Mouse (Mus musculus): ENCODE data around the gene Rnf121. TPM values are rescaled to one million over a fixed set of nuclear protein-coding genes. Genes with fewer than 3 reads are reported as not detected.
"Not testable (repeated sequence)": the region's sequence is repeated elsewhere in the genome, so short reads cannot be mapped to it uniquely, and the experiment has no call there.

Rnf121 gene
- polyA plus RNA-seq, 1 experiment from 2014 or later, result 17.9 TPM

DNA sequence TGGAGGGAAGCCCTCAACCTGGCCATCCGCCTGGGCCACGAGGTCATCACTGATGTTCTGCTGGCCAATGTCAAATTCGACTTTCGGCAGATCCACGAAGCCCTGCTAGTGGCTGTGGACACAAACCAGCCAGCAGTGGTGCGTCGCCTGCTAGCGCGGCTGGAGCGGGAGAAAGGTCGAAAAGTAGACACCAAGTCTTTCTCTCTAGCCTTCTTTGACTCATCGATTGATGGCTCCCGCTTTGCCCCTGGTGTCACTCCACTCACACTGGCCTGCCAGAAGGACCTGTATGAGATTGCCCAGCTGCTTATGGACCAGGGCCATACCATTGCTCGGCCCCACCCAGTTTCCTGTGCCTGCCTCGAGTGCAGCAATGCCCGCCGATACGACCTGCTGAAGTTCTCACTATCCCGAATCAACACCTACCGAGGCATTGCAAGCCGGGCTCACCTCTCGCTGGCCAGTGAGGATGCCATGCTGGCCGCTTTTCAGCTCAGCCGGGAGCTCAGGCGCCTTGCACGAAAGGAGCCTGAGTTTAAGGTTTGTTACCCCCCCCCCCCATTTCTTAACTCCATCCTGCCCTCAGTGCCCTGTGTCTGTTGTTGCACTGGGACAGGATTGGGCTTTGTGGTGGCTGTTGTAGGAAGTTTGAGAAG is 18.9 kb upstream of the Rnf121 start:
- no peak overlapping the region for H3K4me3 ChIP-seq (ENCODE audit: inconsistent target)
- H3K27ac ChIP-seq, result no peak overlapping the region
- H3K79me2 ChIP-seq (ENCODE audit: inconsistent target), result no peaks in the 10 kb centered on the region
- peaks cover 23% of the 10 kb centered on the region for H3K36me3 ChIP-seq (ENCODE audit: inconsistent target)
- 94% methylated on average over 26 of the region's 26 CpGs for WGBS (ENCODE audit: missing documents)

DNA sequence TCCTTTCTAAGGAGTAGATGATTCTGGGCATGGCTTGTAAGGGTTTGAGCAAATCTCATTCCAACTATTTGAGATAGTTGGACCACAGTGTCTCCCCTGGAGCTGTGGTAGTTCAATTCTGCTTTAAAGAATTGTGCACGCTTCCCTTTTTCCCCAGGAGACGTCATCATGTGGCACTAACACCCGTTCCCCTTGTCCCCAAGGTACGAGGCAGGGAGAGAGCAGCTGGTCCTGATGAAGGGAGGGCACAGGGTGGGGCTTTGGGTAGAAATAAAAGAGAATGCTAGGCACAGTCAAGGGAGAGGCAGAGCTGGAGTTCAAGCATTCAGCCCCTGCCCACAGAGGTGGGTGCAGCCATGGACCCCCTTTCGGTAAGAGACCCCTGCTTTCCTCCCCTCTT is 17.5 kb upstream of the Rnf121 start, which contains the start of gene Trpc2:
Gene Trpc2 (plus strand): TSS at position 301 of the 400 bp plus-strand sequence.
- no peaks in the 10 kb centered on the region for H3K79me2 ChIP-seq (ENCODE audit: inconsistent target)
- WGBS (ENCODE audit: missing documents), result 80% methylated on average over 5 of the region's 5 CpGs
- no peak within 1 kb of the TSS for H3K4me3 ChIP-seq (ENCODE audit: inconsistent target)
- H3K36me3 ChIP-seq (ENCODE audit: inconsistent target), result peaks cover 28% of the 10 kb centered on the region
- no peak within 1 kb of the TSS for H3K27ac ChIP-seq

DNA sequence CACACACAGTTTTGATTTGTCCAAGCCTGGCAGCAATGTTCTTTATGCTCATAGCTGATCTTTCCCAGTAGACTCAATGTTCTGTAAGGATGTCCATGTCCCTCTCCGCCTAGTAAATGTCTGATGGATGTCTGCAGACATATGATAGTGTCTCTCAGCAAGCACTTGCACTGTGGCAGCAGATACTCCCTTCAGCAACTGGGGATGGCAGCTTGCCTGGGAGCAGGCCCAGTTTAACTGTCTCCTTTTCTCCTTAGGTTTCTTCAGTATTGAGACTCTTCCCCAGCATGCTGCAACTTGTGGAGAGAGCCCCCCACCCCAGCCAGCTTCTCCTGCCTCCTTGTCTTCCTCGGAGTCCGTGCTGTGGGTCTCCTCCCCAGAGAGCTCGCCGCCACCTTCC is 16.5 kb upstream of the Rnf121 start:
- Histone ChIP-seq H3K79me2 (ENCODE audit: inconsistent target) (no peaks in the 10 kb centered on the region), H3K36me3 (ENCODE audit: inconsistent target) (peaks cover 28% of the 10 kb centered on the region), H3K27ac (no peak overlapping the region), H3K4me3 (ENCODE audit: inconsistent target) (no peak overlapping the region)
- WGBS (ENCODE audit: missing documents), result 98% methylated on average over 5 of the region's 5 CpGs

DNA sequence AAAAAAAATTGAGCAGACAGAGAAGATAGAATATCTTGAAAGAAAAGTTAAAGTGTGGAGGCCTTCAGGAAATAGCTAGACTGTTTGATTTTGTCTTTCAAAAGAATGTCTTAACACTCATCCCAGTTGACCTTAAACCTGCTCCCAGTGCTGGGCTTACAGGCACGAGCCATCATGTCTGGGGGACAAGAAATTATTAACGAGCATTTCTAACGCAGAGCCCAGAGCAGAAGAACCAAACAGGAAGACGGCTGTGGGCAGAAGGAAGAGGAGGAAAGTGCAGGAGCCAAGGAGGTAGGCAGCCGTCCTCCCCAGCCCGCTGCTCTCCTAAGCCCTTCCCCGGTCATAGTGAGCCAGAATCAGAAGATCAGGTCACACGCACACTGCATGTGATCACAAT is 15.0 kb upstream of the Rnf121 start:
- Histone ChIP-seq H3K36me3 (ENCODE audit: inconsistent target) (peaks cover 35% of the 10 kb centered on the region), H3K79me2 (ENCODE audit: inconsistent target) (no peaks in the 10 kb centered on the region), H3K4me3 (ENCODE audit: inconsistent target) (no peak overlapping the region), H3K27ac (no peak overlapping the region)
- WGBS (ENCODE audit: missing documents), result 94% methylated on average over 8 of the region's 8 CpGs

DNA sequence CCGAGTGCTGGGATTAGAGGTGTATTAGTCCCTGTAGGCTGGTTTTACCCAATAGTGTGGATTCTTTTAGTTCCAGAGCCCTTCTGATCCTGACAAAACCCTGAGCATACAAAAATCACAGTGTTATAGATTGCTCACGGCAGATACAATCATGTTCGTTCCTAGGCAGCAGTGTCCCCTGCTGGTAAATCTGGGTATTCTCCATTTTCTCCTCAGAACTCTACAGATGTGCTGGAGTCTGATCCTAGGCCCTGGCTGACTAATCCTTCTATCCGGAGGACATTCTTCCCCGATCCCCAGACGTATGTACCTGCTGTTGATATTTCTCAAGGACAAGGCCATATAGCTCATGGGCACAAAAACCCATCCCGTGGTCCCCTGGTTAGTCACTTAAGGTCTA is 13.2 kb upstream of the Rnf121 start:
- peaks cover 38% of the 10 kb centered on the region for H3K36me3 ChIP-seq (ENCODE audit: inconsistent target)
- H3K79me2 ChIP-seq (ENCODE audit: inconsistent target), result no peaks in the 10 kb centered on the region
- no peak overlapping the region for H3K4me3 ChIP-seq (ENCODE audit: inconsistent target)
- 79% methylated on average over 7 of the region's 7 CpGs for WGBS (ENCODE audit: missing documents)
- no peak overlapping the region for H3K27ac ChIP-seq

DNA sequence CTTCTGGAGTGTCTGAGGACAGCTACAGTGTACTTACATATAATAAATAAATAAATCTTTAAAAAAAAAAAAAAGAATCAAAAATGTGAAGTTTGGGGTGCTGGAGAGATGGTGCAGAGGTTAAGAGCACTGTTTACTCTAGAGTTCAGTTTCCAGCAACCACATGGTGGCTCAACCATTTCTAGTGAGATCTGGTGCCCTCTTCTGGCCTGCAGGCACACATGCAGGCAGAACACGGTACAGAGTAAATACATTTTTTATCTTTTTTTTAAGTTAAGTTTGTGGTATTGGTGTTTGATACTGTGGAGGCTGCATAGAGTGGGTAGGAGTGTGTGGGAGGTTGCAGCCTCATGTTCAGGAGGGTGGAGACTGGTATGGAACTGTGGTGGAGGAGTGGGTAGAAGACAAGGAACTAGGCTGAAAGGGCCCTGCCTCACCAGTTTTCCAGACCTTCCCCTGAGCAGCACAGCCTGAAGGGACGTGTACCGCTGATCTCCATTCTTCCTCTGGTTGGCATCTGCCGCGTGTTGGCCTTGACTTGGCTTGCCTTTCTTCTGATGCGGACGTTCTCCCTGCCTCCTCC is 11.5 kb upstream of the Rnf121 start:
- H3K79me2 ChIP-seq (ENCODE audit: inconsistent target), result no peaks in the 10 kb centered on the region
- WGBS (ENCODE audit: missing documents), result 68% methylated on average over 6 of the region's 7 CpGs
- no peak overlapping the region for H3K27ac ChIP-seq
- no peak overlapping the region for H3K4me3 ChIP-seq (ENCODE audit: inconsistent target)
- H3K36me3 ChIP-seq (ENCODE audit: inconsistent target), result peaks cover 45% of the 10 kb centered on the region

DNA sequence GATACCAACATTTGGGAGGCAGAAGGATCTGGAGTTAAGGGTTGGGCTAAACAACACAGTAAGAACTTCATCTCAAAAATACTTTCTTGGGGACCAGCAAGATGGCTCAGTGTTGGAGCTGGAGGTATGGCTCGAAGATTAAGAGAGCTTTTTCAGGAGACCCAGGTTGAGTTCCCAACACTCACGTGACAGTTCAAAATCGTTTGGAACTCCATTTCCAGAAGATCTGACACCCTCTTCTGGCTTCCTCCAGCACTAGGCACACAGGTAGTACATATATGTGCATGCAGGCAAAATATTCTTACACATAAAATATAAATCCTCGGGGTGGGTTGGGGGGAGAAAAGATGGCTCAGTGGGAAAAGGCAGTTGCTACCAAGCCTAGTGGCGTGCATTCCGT is 1.1 kb upstream of the Rnf121 start:
- Histone ChIP-seq H3K4me3 (ENCODE audit: inconsistent target) (peak overlapping the region; percentile 86), H3K27ac (peak overlapping the region; percentile 78; the same call in 1 of the 2 replicates), H3K36me3 (ENCODE audit: inconsistent target) (no peaks in the 10 kb centered on the region), H3K79me2 (ENCODE audit: inconsistent target) (peaks cover 46% of the 10 kb centered on the region)
- WGBS (ENCODE audit: missing documents), result 71% methylated on average over 6 of the region's 6 CpGs

DNA sequence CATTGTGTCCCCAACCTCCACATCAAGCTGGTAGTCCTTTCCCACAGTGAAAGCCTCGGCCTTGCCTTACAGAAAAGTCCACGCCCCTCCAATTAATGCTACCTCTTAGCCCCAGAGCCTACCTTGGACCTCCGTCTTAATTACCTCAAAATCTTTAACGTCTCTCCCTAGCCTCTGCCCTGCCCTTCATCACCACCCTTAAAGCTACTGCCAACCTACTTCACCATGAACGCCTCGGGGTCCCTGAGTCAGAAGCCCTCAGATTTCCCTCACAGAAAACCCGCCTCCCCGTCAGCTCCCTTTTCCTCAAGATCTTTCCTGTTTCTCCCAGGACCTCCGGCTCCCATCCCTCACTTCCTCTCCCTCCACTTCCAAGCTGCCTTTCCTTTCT is 619 bp downstream of the Rnf121 start:
- Histone ChIP-seq H3K4me3 (ENCODE audit: inconsistent target) (peak overlapping the region; percentile 86), H3K36me3 (ENCODE audit: inconsistent target) (0 out of 2 replicates have a peak, but pooled peaks cover 1% of the 10 kb centered on the region), H3K27ac (peak overlapping the region; percentile 78), H3K79me2 (ENCODE audit: inconsistent target) (peaks cover 63% of the 10 kb centered on the region)
- WGBS (ENCODE audit: missing documents), result 4% methylated on average over 9 of the region's 9 CpGs

DNA sequence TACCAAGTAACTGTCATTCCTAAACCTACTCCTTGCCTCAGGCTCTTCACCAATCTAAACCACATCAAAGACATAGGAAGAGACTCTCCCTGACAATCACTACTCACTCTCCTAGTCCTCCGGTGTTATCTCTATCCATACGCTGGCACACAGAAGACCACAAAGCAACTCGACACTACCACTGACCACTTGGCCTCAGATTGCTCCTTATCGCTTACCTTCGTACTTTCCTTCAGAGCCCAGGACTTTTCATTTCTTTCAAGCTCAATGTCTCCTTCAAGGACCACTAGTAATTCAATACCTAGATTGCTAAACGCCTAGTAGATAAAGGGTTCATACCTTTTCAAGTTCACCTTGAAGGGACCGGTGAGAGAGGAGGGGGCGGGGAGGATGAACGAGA is 1.4 kb downstream of the Rnf121 start:
- Histone ChIP-seq H3K27ac (no peak overlapping the region), H3K36me3 (ENCODE audit: inconsistent target) (0 out of 2 replicates have a peak, but pooled peaks cover 7% of the 10 kb centered on the region), H3K4me3 (ENCODE audit: inconsistent target) (no peak overlapping the region; the same call in 1 of the 2 replicates), H3K79me2 (ENCODE audit: inconsistent target) (peaks cover 71% of the 10 kb centered on the region)
- WGBS (ENCODE audit: missing documents), result 85% methylated on average over 9 of the region's 9 CpGs

DNA sequence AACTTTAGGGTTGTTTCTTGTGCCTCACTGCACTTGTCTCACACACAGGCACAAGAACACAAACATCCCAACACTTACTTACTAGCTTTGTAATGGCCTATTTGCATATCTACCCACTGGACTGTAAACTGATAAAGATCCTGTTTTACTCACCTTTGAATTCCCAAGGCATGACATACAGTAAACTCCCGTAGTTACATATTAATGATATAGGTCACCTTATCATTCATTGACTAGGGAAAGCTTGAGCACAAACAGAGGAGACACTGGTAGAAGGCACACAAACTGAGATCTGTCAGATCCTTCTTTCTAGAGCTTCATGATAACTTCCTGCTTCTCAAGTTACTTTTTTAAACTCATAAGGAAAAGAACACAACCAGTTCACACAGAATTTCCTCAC is 3.1 kb downstream of the Rnf121 start:
- Histone ChIP-seq H3K4me3 (ENCODE audit: inconsistent target) (no peak overlapping the region), H3K36me3 (ENCODE audit: inconsistent target) (0 out of 2 replicates have a peak, but pooled peaks cover 7% of the 10 kb centered on the region), H3K79me2 (ENCODE audit: inconsistent target) (peaks cover 77% of the 10 kb centered on the region), H3K27ac (no peak overlapping the region)
- WGBS (ENCODE audit: missing documents), result 90% methylated on average over 1 of the region's 1 CpGs

DNA sequence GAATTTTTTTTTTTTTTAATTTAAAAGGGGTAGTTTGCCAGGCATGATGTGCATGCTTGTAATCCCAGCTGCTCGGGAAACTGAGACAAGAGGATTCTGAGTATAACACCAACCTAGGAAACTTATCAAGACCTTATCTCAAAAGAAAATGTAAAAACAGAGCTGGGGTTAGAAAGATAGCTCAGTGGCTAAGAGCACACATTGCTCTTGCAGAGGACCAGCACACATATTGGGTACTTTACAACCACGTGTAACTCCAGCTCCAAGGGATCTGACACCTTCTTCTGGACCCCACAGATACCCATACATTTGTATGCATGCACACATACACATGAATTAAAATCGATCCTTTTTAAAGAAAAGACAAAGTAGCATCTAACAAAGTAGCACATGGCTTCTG is 3.9 kb downstream of the Rnf121 start:
- H3K36me3 ChIP-seq (ENCODE audit: inconsistent target), result 0 out of 2 replicates have a peak, but pooled peaks cover 7% of the 10 kb centered on the region
- H3K79me2 ChIP-seq (ENCODE audit: inconsistent target), result peaks cover 70% of the 10 kb centered on the region
- no peak overlapping the region for H3K27ac ChIP-seq
- no peak overlapping the region for H3K4me3 ChIP-seq (ENCODE audit: inconsistent target)
- 97% methylated on average over 3 of the region's 3 CpGs for WGBS (ENCODE audit: missing documents)

DNA sequence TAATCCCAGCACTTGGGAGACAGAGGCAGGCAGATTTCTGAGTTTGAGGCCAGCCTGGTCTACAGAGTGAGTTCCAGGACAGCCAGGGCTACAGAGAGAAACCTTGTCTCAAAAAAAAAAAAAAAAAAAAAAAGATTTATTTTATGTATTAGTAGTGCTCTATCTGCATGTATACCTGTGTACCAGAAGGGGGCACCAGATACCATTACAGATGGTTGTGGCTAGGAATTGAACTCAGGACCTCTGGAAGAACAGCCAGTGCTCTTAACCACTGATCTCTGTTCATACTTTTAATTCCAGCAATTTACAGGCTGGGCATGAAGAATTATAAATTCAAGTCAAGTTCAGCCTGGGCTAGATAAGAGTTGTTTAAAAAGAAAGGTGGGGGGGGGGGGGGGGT is 16.7 kb downstream of the Rnf121 start:
- H3K79me2 ChIP-seq (ENCODE audit: inconsistent target), result peaks cover 48% of the 10 kb centered on the region; the same call in 1 of the 2 replicates
- not testable (repeated sequence) for H3K27ac ChIP-seq; H3K36me3 ChIP-seq (ENCODE audit: inconsistent target); H3K4me3 ChIP-seq (ENCODE audit: inconsistent target)

DNA sequence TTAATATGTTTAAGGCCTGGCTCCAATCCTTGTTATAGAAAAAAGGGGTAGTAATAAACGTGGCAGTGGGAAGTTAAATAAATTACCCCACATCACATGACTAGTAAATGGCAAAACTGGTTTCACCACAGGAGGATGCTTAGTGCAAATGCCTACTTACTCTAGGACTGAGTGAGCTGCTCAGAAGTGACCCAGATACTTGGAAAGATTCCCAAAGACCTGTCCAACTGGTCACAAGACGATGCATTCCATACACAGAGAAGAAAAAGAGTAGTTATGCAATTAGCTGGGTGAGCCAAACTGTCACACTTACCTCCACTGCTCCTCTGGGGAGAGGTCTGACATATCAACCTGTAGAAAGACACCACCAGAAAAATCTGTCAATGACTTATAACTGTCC is 23.0 kb downstream of the Rnf121 start:
- Histone ChIP-seq H3K27ac (no peak overlapping the region), H3K36me3 (ENCODE audit: inconsistent target) (peaks cover 23% of the 10 kb centered on the region), H3K4me3 (ENCODE audit: inconsistent target) (no peak overlapping the region), H3K79me2 (ENCODE audit: inconsistent target) (peaks cover 31% of the 10 kb centered on the region; the same call in 1 of the 2 replicates)
- 36% methylated on average over 2 of the region's 2 CpGs for WGBS (ENCODE audit: missing documents)

DNA sequence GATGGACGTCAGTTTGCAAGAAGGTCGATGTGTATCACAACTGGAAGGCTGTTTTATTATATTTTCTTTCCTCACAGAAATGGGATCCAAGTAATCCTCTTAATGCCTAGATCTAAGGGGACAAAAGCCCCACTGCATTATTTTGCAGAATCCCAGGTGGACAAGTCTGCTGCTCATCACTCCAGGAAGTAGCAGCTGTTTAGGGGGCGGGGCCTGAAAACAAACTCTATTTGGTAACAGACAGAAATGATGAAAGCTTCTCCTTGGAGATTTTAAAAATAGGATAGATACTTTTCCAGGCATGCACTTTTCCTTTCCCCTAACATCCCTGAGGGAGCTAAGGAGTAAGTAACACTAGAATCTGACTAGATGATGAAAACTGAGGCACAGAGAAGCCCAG is 28.0 kb downstream of the Rnf121 start:
- Histone ChIP-seq H3K36me3 (ENCODE audit: inconsistent target) (peaks cover 30% of the 10 kb centered on the region), H3K79me2 (ENCODE audit: inconsistent target) (no peaks in the 10 kb centered on the region)
- 100% methylated on average over 3 of the region's 3 CpGs for WGBS (ENCODE audit: missing documents)

DNA sequence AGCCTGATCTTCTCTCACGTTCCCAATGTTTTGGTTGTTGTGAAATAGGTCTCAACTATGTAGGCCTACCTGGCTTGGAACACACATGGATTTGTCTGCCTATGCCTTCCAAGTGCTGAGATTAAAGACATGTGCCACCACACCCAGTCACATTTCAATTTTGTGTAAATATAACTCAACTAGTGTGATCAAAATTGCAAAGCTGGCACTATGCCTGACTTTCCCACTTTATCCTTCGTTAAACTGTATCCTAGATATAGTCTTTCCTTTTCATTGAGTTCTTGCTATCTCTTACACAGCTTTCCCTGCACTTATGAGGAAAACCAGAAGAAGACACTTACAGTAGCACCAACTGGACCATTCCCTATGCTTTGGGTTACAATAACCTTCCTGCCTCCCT is 29.7 kb downstream of the Rnf121 start:
- H3K36me3 ChIP-seq (ENCODE audit: inconsistent target), result peaks cover 30% of the 10 kb centered on the region
- WGBS (ENCODE audit: missing documents), result 95% methylated on average over 2 of the region's 2 CpGs
- no peak overlapping the region for H3K27ac ChIP-seq
- H3K4me3 ChIP-seq (ENCODE audit: inconsistent target), result no peak overlapping the region
- H3K79me2 ChIP-seq (ENCODE audit: inconsistent target), result no peaks in the 10 kb centered on the region

More for the DNA sequence above, 28.0 kb downstream of the Rnf121 start:
- Histone ChIP-seq H3K4me3 (ENCODE audit: inconsistent target) (no peak overlapping the region), H3K27ac (no peak overlapping the region)
